Mouse (Mus musculus) right cerebral cortex, postnatal 25 days (tissue): ENCODE measurements around the gene Zfp839.
A peak's percentile ranks its signal among the peaks of the same experiment; 100 is the strongest.

Experiments
- DNase-seq: peaks from one replicate; pipeline ENCODE4 v3.0.0; 2022

Zfp839 gene

DNA sequence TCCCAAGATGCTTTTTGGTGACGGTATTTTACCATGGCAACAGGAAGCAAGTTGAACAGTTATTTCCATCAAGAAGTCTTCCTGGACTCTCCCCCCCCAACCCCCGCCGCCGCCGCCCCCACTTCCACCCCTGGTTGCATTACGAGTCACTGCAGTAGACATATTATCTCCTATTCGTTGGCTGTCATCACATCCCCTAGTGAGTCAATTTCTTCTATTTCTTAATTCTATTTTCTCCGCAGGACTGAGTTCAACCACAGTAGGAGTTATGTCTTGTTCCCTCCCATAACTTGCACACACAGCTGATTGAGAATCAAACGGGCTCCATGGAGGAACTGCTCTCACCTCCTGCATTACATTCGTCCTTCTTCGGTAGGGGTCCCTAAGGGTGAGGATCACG lies 38.1 kb downstream of the Zfp839 start:
- DNase-seq, result no peak

GRCm38 (mm10) chr12:110888606-110889005 lies 38.6 kb downstream of the Zfp839 start:
- DNase-seq, result no peak

GRCm38 (mm10) chr12:110889036-110890020 lies 39.3 kb downstream of the Zfp839 start, which contains the start of the genes Cinp and Tecpr2:
Cinp (minus strand) TSS chr12:110889145.
Tecpr2 (plus strand) TSS chr12:110889264.
- peak; percentile 98 for DNase-seq

- DNase-seq, result no peak
Observed at GRCm38 (mm10) chr12:110891887-110892286, 41.8 kb downstream of the Zfp839 start.

GRCm38 (mm10) chr12:110902106-110902505 lies 52.1 kb downstream of the Zfp839 start:
- no peak for DNase-seq

GRCm38 (mm10) chr12:110903536-110903935 lies 53.5 kb downstream of the Zfp839 start:
- DNase-seq, result no peak

- DNase-seq, result no peak
Observed at GRCm38 (mm10) chr12:110907845-110908244, 57.8 kb downstream of the Zfp839 start.

GRCm38 (mm10) chr12:110909962-110910361 lies 59.9 kb downstream of the Zfp839 start:
- no peak for DNase-seq

DNA sequence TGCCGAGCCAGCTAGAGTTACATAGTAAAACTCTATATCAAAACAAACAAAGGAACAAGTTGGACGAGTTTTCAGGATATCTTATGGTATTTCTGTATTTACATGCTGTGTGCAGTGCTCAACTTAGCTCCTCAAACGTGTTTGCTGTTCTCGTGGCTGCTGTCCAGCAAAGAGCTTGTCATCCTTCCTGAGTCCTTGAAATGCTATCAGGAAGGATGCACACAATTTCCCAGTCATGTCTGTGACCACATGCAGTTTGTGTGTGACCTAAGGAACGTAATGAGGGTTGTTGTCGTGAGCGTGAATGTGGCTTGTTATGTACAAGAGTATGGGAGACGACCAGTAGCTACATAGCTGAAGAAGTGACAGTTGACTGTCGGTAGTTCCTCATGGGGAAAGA lies 65.7 kb downstream of the Zfp839 start:
- no peak for DNase-seq
